Comparison of ENCODE assay signal across 9 mouse cellular contexts in the genomic region with DNA sequence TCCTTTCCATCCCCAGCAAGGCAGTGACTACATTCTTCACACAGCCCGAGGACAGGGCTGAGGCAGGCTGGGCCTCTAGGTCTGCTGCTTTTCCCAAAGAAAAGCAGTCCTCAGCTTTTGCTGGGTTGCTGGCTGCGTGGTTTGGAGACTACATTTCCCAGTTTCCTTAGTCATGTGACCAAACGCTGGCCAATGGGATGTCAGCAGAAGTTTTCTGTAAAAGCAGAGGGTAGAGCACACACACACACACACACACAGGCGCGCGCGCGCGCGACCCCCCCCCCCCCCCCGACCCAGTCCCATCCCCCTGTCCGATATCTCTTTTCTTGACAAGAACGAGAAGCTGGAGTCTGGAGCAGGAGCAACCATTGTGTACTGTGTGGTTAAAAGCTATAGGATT. TPM values are rescaled to one million over a fixed set of nuclear protein-coding genes. Genes with fewer than 3 reads are reported as not detected.
DNase-seq lines count a peak whose midpoint lies in the region; ATAC-seq and TF ChIP-seq lines count a peak whose summit lies in the region.
"Had no signal": no experiment of that assay in that cellular context is flagged by ENCODE, and none has a peak within 500 bp of the region (broad histone marks: within the 10 kb centered on the region; RNA-seq: fewer than 3 reads in every experiment).

No protein-coding gene starts in this region.

- H3K4me3 ChIP-seq in embryonic facial prominence, embryonic 15.5 days (replicated peaks) = peak overlapping the region; percentile 22
- H3K4me3 ChIP-seq in heart, embryonic 12.5 days = peak overlapping the region; percentile 27
- H3K4me3 ChIP-seq in kidney, embryonic 15.5 days (replicated peaks) = peak overlapping the region; percentile 37; the same call in 1 of the 2 replicates
- H3K4me3 ChIP-seq in limb, embryonic 14.5 days (replicated peaks; ENCODE audit: low read length) = peak overlapping the region; percentile 24
- H3K4me3 ChIP-seq in midbrain, embryonic 14.5 days (replicated peaks; ENCODE audit: low read depth, low read length) = peak overlapping the region; percentile 13
- no peak overlapping the region for H3K4me3 ChIP-seq in thymus, adult 2 months (ENCODE audit: control insufficient read depth, insufficient read depth, low read length)

- 0% methylated on average over 13 of the region's 13 CpGs for WGBS in embryonic facial prominence, embryonic 15.5 days
- 0% methylated on average over 13 of the region's 13 CpGs for WGBS in heart, embryonic 12.5 days
- under 1% methylated on average over 8 of the region's 13 CpGs for WGBS in kidney, embryonic 15.5 days
- 1% methylated on average over 13 of the region's 13 CpGs for WGBS in limb, embryonic 14.5 days
- under 1% methylated on average over 13 of the region's 13 CpGs for WGBS in midbrain, embryonic 14.5 days
- 6% methylated on average over 13 of the region's 13 CpGs for WGBS in thymus, adult 2 months

- H3K27ac ChIP-seq in embryonic facial prominence, embryonic 15.5 days (replicated peaks) = peak overlapping the region; percentile 79
- peak overlapping the region; percentile 74; the same call in 1 of the 2 replicates for H3K27ac ChIP-seq in heart, embryonic 12.5 days (ENCODE audit: poor library complexity, severe bottlenecking)
- peak overlapping the region; percentile 97 for H3K27ac ChIP-seq in kidney, embryonic 15.5 days
- peak overlapping the region; percentile 68; the same call in 1 of the 2 replicates for H3K27ac ChIP-seq in limb, embryonic 14.5 days (replicated peaks; ENCODE audit: low read depth, low read length)
- peak overlapping the region; percentile 46 for H3K27ac ChIP-seq in midbrain, embryonic 14.5 days (replicated peaks; ENCODE audit: low read depth, low read length)
- H3K27ac ChIP-seq in thymus, adult 2 months (ENCODE audit: control insufficient read depth, insufficient read depth, low read length) = no peak overlapping the region

- ATAC-seq in embryonic facial prominence, embryonic 15.5 days (ENCODE audit: insufficient number of reproducible peaks, low FRiP score, low TSS enrichment, low read depth) = peak; percentile 19; the same call in 1 of the 2 replicates
- peak; percentile 53 for ATAC-seq in heart, embryonic 12.5 days (ENCODE audit: insufficient number of reproducible peaks, low FRiP score)
- no peak for ATAC-seq in kidney, embryonic 15.5 days (replicated peaks; ENCODE audit: low FRiP score)
- peak; percentile 85 for ATAC-seq in limb, embryonic 14.5 days (ENCODE audit: low FRiP score, low read depth)
- peak; percentile 71; the same call in 1 of the 2 replicates for ATAC-seq in midbrain, embryonic 14.5 days (ENCODE audit: low FRiP score, low TSS enrichment)
- ATAC-seq: Patski had no signal

- H3K4me1 ChIP-seq in embryonic facial prominence, embryonic 15.5 days = peaks cover 39% of the 10 kb centered on the region
- peaks cover 37% of the 10 kb centered on the region for H3K4me1 ChIP-seq in heart, embryonic 12.5 days (replicated peaks)
- peaks cover 80% of the 10 kb centered on the region for H3K4me1 ChIP-seq in kidney, embryonic 15.5 days
- H3K4me1 ChIP-seq in limb, embryonic 14.5 days (ENCODE audit: control insufficient read depth, insufficient read depth, low read length) = peaks cover 31% of the 10 kb centered on the region
- peaks cover 30% of the 10 kb centered on the region for H3K4me1 ChIP-seq in midbrain, embryonic 14.5 days (ENCODE audit: control insufficient read depth, insufficient read depth, low read length)
- H3K4me1 ChIP-seq in thymus, adult 2 months (replicated peaks; ENCODE audit: control insufficient read depth, insufficient read depth, low read length) = peaks cover 17% of the 10 kb centered on the region

- no peaks in the 10 kb centered on the region for H3K36me3 ChIP-seq in embryonic facial prominence, embryonic 15.5 days
- H3K36me3 ChIP-seq in heart, embryonic 12.5 days = no peaks in the 10 kb centered on the region
- no peaks in the 10 kb centered on the region for H3K36me3 ChIP-seq in kidney, embryonic 15.5 days
- no peaks in the 10 kb centered on the region for H3K36me3 ChIP-seq in limb, embryonic 14.5 days (ENCODE audit: control insufficient read depth, insufficient read depth, low read length)
- no peaks in the 10 kb centered on the region for H3K36me3 ChIP-seq in midbrain, embryonic 14.5 days (ENCODE audit: control insufficient read depth, insufficient read depth, low read length)
- H3K36me3 ChIP-seq in thymus, adult 2 months (ENCODE audit: control insufficient read depth, insufficient read depth, low read length) = no peaks in the 10 kb centered on the region

- TF ChIP-seq CTCF in thymus, adult 2 months (IDR thresholded peaks at IDR 0.05; ENCODE audit: borderline replicate concordance, control insufficient read depth, extremely low read depth, insufficient read depth, low read length, poor library complexity) = no peak

- no peak overlapping the region for H3K9ac ChIP-seq in embryonic facial prominence, embryonic 15.5 days
- H3K9ac ChIP-seq in heart, embryonic 12.5 days = peak overlapping the region; percentile 28
- H3K9ac ChIP-seq in kidney, embryonic 15.5 days = peak overlapping the region; percentile 29; the same call in 1 of the 2 replicates
- H3K9ac ChIP-seq in limb, embryonic 14.5 days (ENCODE audit: low read depth, low read length, severe bottlenecking) = peak overlapping the region; percentile 31; the same call in 1 of the 2 replicates
- 0 out of 2 replicates have a peak overlapping the region, but pooled peaks have one; percentile 32 for H3K9ac ChIP-seq in midbrain, embryonic 14.5 days (replicated peaks; ENCODE audit: low read length)

- H3K9me3 ChIP-seq in embryonic facial prominence, embryonic 15.5 days (replicated peaks) = no peaks in the 10 kb centered on the region
- H3K9me3 ChIP-seq in heart, embryonic 12.5 days (replicated peaks) = no peaks in the 10 kb centered on the region
- H3K9me3 ChIP-seq in kidney, embryonic 15.5 days (replicated peaks) = no peaks in the 10 kb centered on the region
- no peaks in the 10 kb centered on the region for H3K9me3 ChIP-seq in limb, embryonic 14.5 days (ENCODE audit: control insufficient read depth, low read length)
- H3K9me3 ChIP-seq in midbrain, embryonic 14.5 days (ENCODE audit: control insufficient read depth, low read length) = no peaks in the 10 kb centered on the region

- TF ChIP-seq POLR2A in limb, embryonic 14.5 days (IDR thresholded peaks at IDR 0.05; ENCODE audit: borderline replicate concordance, extremely low read depth, insufficient read depth, insufficient read length) = 0 out of 2 replicates have a peak, but pooled peaks have one; percentile 23
- TF ChIP-seq POLR2A in thymus, adult 2 months (IDR thresholded peaks at IDR 0.05; ENCODE audit: control insufficient read depth, extremely low read depth, insufficient read depth, low read length, poor library complexity) = no peak

- H3K27me3 ChIP-seq in embryonic facial prominence, embryonic 15.5 days = no peaks in the 10 kb centered on the region
- H3K27me3 ChIP-seq in heart, embryonic 12.5 days (replicated peaks) = no peaks in the 10 kb centered on the region
- H3K27me3 ChIP-seq in kidney, embryonic 15.5 days = no peaks in the 10 kb centered on the region
- no peaks in the 10 kb centered on the region for H3K27me3 ChIP-seq in limb, embryonic 14.5 days (ENCODE audit: control insufficient read depth, insufficient read depth, low read length)
- H3K27me3 ChIP-seq in midbrain, embryonic 14.5 days (ENCODE audit: control insufficient read depth, insufficient read depth, low read length) = no peaks in the 10 kb centered on the region
- H3K27me3 ChIP-seq in thymus, adult 2 months (ENCODE audit: control insufficient read depth, insufficient read depth, low read length) = no peaks in the 10 kb centered on the region
- H3K27me3 ChIP-seq: Patski had no signal

- peak overlapping the region; percentile 54 for H3K4me2 ChIP-seq in embryonic facial prominence, embryonic 15.5 days (replicated peaks)
- H3K4me2 ChIP-seq in heart, embryonic 12.5 days = peak overlapping the region; percentile 73
- peak overlapping the region; percentile 61 for H3K4me2 ChIP-seq in kidney, embryonic 15.5 days
- peak overlapping the region; percentile 54 for H3K4me2 ChIP-seq in limb, embryonic 14.5 days (replicated peaks; ENCODE audit: low read depth, low read length, severe bottlenecking)
- peak overlapping the region; percentile 49 for H3K4me2 ChIP-seq in midbrain, embryonic 14.5 days (ENCODE audit: low read length)

- DNase-seq in cerebellum, adult 8-10 months = peak; percentile 49
- no peak for DNase-seq in cerebellum, adult 9-11 months
- DNase-seq in limb, embryonic 14.5 days (ENCODE audit: low spot score) = peak; percentile 87
- peak; percentile 86 for DNase-seq in midbrain, embryonic 14.5 days
- DNase-seq in thymus, adult 2 months = peak; percentile 52

RNA-seq across cellular contexts. Expression of gene 1700001O22Rik, which starts 20.1 kb away (rescaled TPM):
- 2.7 and 3.7 TPM in 2 replicates for polyA plus RNA-seq in embryonic facial prominence, embryonic 15.5 days (2015; fragmentation: Nextera tagmentation; extraction: Ambion mirVana)
- 1.0 and 2.2 TPM in 2 replicates for polyA plus RNA-seq in heart, embryonic 12.5 days (2016; fragmentation: Nextera tagmentation; extraction: Ambion mirVana)
- 3.5 TPM in 2 replicates for polyA plus RNA-seq in kidney, embryonic 15.5 days (2015; fragmentation: Nextera tagmentation; extraction: Ambion mirVana)
- polyA plus RNA-seq in limb, embryonic 14.5 days (2012; rRNA removed) = 3.3 and 3.4 TPM in 2 replicates
- 2.7 and 3.4 TPM in 2 replicates for polyA plus RNA-seq in limb, embryonic 14.5 days (2014; fragmentation: Nextera tagmentation; extraction: Ambion mirVana)
- polyA plus RNA-seq in midbrain, embryonic 14.5 days (2014; fragmentation: Nextera tagmentation; extraction: Ambion mirVana) = 0.87 and 1.0 TPM in 2 replicates
- 4.0 and 5.2 TPM in 2 replicates for polyA plus RNA-seq in thymus, adult 2 months (2012; rRNA removed)

RNA-seq across cellular contexts. Expression of gene Ntmt1, which starts 24.3 kb away (rescaled TPM):
- polyA plus RNA-seq in embryonic facial prominence, embryonic 15.5 days (2015; fragmentation: Nextera tagmentation; extraction: Ambion mirVana) = 85.9 and 87.0 TPM in 2 replicates
- polyA plus RNA-seq in heart, embryonic 12.5 days (2016; fragmentation: Nextera tagmentation; extraction: Ambion mirVana) = 77.2 and 78.8 TPM in 2 replicates
- polyA plus RNA-seq in kidney, embryonic 15.5 days (2015; fragmentation: Nextera tagmentation; extraction: Ambion mirVana) = 82.6 and 96.6 TPM in 2 replicates
- 59.5 and 66.8 TPM in 2 replicates for polyA plus RNA-seq in limb, embryonic 14.5 days (2012; rRNA removed)
- 84.2 and 91.0 TPM in 2 replicates for polyA plus RNA-seq in limb, embryonic 14.5 days (2014; fragmentation: Nextera tagmentation; extraction: Ambion mirVana)
- 114 and 122 TPM in 2 replicates for polyA plus RNA-seq in midbrain, embryonic 14.5 days (2014; fragmentation: Nextera tagmentation; extraction: Ambion mirVana)
- polyA plus RNA-seq in thymus, adult 2 months (2012; rRNA removed) = 30.5 and 33.9 TPM in 2 replicates

RNA-seq across cellular contexts. Expression of gene Asb6, which starts 46.8 kb away (rescaled TPM):
- 37.8 and 37.9 TPM in 2 replicates for polyA plus RNA-seq in embryonic facial prominence, embryonic 15.5 days (2015; fragmentation: Nextera tagmentation; extraction: Ambion mirVana)
- 24.2 and 25.5 TPM in 2 replicates for polyA plus RNA-seq in heart, embryonic 12.5 days (2016; fragmentation: Nextera tagmentation; extraction: Ambion mirVana)
- 35.5 and 38.3 TPM in 2 replicates for polyA plus RNA-seq in kidney, embryonic 15.5 days (2015; fragmentation: Nextera tagmentation; extraction: Ambion mirVana)
- polyA plus RNA-seq in limb, embryonic 14.5 days (2012; rRNA removed) = 36.8 and 48.7 TPM in 2 replicates
- polyA plus RNA-seq in limb, embryonic 14.5 days (2014; fragmentation: Nextera tagmentation; extraction: Ambion mirVana) = 29.5 and 31.8 TPM in 2 replicates
- 38.5 and 42.7 TPM in 2 replicates for polyA plus RNA-seq in midbrain, embryonic 14.5 days (2014; fragmentation: Nextera tagmentation; extraction: Ambion mirVana)
- polyA plus RNA-seq in thymus, adult 2 months (2012; rRNA removed) = 97.6 and 103 TPM in 2 replicates

RNA-seq across cellular contexts. Expression of gene Prrx2, which starts 51.4 kb away (rescaled TPM):
- polyA plus RNA-seq in embryonic facial prominence, embryonic 15.5 days (2015; fragmentation: Nextera tagmentation; extraction: Ambion mirVana) = 77.3 and 88.8 TPM in 2 replicates
- 58.8 and 63.9 TPM in 2 replicates for polyA plus RNA-seq in heart, embryonic 12.5 days (2016; fragmentation: Nextera tagmentation; extraction: Ambion mirVana)
- polyA plus RNA-seq in kidney, embryonic 15.5 days (2015; fragmentation: Nextera tagmentation; extraction: Ambion mirVana) = 10.6 and 10.9 TPM in 2 replicates
- 176 and 268 TPM in 2 replicates for polyA plus RNA-seq in limb, embryonic 14.5 days (2012; rRNA removed)
- 93.1 and 112 TPM in 2 replicates for polyA plus RNA-seq in limb, embryonic 14.5 days (2014; fragmentation: Nextera tagmentation; extraction: Ambion mirVana)
- 1.4 and 2.2 TPM in 2 replicates for polyA plus RNA-seq in midbrain, embryonic 14.5 days (2014; fragmentation: Nextera tagmentation; extraction: Ambion mirVana)
- polyA plus RNA-seq in thymus, adult 2 months (2012; rRNA removed) = 2.2 and 2.5 TPM in 2 replicates
